Mouse (Mus musculus) ovary, postnatal 10 days (tissue): ENCODE measurements at regions not wholly inside any gene's neighbourhood (a gene's known extent, or its start where the extent isn't known, plus 50 kb on each side); places are given as distances from the start of the nearest gene placed in this dataset.

ENCODE experiments used
- DNase-seq: peaks from one replicate; pipeline ENCODE4 v3.0.0; 2022; ENCODE audit warnings: low spot score

DNA sequence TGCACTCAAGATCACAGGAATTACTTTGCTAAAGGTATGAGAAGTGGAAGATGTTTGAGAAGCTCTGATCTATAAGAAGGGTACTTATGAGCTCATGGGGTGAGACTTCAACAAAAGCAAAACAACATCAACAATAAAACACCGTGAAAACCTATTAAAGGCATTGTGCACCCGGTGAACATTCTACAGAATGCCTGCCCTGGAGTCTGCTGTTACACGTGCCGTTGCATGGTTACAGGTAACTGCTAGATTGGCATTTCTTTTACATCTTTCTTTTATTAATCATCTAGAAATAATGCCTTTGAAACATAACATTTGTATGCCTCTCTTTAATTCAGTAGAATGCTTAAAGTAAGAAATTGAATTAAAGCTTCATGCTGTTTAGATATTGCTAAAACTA lies 661.0 kb downstream of the Pcdh18 start:
- no peak for DNase-seq

DNA sequence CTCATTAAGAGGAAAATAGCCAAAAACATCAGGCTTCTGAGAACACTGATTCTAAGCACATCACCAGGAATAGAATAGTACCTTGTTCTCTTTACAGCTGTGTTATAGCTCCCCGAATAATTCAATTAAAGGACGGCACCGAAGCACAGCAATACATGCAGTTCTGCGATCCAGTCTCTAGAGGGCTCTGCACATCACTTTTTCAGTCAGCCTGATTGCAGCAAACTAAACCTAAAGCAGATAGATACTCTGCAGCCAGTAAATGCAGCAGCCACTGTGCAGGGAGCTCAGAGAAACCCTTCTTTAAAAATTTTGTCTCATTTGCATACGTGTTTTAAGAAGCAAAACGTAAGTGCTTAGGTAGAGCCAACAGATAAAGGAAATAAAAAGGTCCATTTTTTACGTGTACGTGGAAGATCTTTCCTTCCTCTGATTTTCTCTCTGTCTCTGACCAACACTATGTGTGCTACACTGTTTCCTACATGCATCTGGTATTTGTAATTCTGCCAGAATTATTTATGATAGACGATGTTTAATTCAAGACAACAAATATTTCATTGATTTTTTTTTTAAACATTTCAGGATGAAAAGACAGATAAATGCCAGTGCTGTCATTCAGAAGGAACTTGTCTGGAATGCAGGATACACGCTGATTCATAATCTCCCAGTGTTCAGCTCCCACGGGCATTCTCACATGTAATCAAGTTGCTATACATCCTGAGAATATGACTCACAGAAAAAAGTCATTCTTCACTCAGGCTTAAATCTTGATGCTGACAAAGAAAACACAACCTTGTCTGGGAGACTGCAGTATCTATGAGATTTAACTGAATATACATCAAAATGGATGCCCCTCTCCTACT lies 663.1 kb downstream of the Pcdh18 start:
- peak; percentile 7 for DNase-seq

DNA sequence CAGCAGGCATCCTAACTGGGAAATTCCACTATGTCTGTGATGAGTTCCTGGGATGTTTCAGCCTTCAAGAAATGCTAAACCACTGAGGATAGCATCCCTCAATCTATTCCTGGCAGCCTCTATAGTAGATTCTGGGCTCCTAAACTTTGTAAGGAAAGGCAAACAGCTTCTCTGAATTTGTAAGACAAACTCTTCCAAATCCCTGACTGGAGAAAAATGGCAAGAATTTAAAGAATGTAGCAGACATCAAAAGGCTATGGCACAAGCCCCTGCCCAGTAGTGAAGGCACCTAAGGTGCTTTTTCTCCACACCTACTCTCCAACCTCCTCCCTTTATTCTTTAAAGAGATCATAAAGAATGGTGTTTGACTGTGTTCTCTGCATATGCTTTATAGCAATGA lies 688.3 kb downstream of the Pcdh18 start:
- no peak for DNase-seq

DNA sequence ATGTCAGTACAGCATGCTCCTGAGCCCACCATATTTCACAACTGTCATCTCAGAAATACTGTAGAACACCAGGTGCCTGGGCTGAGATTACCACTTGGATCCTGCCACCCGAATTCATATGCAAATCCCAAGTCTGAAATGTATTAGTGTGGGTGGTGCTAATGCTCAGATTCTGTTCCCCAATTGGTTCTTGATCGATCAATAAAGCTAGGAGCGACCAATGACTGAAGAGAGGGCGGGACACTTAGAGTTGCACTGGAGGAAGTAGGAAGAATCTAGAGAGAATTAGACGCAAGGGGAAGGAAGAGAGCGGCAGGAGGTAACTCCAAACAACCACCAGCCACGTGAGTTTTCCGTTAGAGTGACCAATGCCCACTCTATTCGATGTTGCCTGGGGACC lies 695.0 kb downstream of the Pcdh18 start:
- DNase-seq: no peak

DNA sequence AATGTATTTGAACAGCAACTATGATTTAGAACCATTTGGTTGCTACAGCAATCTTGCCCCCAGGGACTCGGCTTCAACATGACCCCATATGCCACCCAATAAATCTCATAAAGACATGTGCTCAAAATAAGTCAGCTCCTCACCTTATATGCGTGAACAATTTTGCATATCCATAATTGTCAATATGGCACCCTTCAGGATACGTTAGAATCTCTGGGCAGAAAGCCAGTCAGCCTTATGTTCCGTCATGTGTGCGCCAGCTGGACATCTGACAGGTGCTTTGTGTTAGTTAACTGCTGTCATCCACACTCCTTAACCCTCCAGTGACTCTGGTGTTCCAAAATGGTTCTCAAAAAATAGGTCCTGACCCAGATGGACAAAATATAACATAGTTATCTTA lies 724.1 kb downstream of the Pcdh18 start:
- DNase-seq: no peak

DNA sequence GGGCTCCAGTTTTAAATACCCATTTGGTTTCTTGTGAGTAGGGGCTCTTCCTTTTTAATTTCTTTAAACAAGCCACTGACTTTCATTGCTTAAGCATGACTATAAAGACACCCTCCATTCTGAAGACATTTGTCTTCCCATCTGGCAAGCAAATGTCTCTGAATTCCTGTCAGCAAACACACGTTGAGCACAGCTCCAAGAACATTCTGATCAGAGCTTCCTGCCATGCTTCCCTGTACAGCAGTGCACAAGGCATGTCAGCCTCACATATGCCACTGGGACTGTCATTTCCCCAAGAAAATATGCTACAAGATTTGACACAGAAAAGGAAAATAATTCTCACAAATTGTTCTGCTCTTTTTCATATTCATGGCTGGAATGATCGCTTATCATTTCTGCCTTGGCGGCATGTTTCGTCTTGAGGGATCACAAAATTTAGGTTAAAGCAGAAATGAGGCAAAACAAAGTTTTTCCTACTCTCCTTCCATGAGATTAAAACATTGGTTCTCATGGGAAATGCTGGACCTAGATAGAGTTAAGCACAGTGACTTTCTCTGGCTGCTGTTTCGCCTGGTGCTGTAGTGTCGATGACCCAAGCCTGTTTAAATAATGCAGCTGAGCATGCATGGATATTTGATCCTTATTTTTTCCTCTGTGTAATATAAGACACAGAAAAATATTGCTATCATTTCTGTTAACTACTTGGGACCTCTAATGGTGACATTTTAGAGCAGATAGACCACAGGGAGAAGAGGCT lies 747.7 kb downstream of the Pcdh18 start:
- DNase-seq: no peak
